Mouse (Mus musculus) lung, postnatal 0 days (tissue): ENCODE data around the gene Sh2d7. TPM values are rescaled to one million over a fixed set of nuclear protein-coding genes. Genes with fewer than 3 reads are reported as not detected.
"Not testable (repeated sequence)": the region's sequence is repeated elsewhere in the genome, so short reads cannot be mapped to it uniquely, and the experiment has no call there.

ENCODE experiments used
- ATAC-seq: fragments of 200-750 bp; cut with Nextera tagmentation; 2 replicates; pipeline ENCODE4 v1.8.0; 2017; ENCODE audit warnings: moderate library complexity
- DNase-seq: peaks from one replicate; pipeline ENCODE4 v3.0.0-alpha.2; 2016; ENCODE audit warnings: low spot score
- H3K27ac ChIP-seq: fragments of 300-500 bp; sonication (generic); 2 replicates; pipeline ENCODE4 v1.5.1; 2014; ENCODE audit warnings: antibody characterized with exemption, mild to moderate bottlenecking, low read length, mixed read lengths
- H3K27me3 ChIP-seq: fragments of 300-500 bp; sonication (generic); replicated peaks from 2 replicates; pipeline ENCODE4 v1.6.1; 2014; ENCODE audit warnings: low read length, mixed read lengths; ENCODE audit not compliant: insufficient read depth
- H3K36me3 ChIP-seq: fragments of 300-500 bp; sonication (generic); 2 replicates; pipeline ENCODE4 v1.6.1; 2014; ENCODE audit warnings: low read length, mixed read lengths; ENCODE audit not compliant: insufficient read depth
- H3K4me1 ChIP-seq: fragments of 300-500 bp; sonication (generic); 2 replicates; pipeline ENCODE4 v1.6.1; 2014; ENCODE audit warnings: antibody characterized with exemption, low read depth, low read length, mixed read lengths; ENCODE audit not compliant: insufficient read depth
- H3K4me2 ChIP-seq: fragments of 300-500 bp; sonication (generic); replicated peaks from 2 replicates; pipeline ENCODE4 v1.6.1; 2014; ENCODE audit warnings: low read depth, mild to moderate bottlenecking, low read length, moderate library complexity, mixed read lengths
- H3K4me3 ChIP-seq: fragments of 300-500 bp; sonication (generic); 2 replicates; pipeline ENCODE4 v1.5.1; 2014; ENCODE audit warnings: low read depth, low read length
- H3K9ac ChIP-seq: fragments of 300-500 bp; sonication (generic); replicated peaks from 2 replicates; pipeline ENCODE4 v1.6.1; 2014; ENCODE audit warnings: low read depth, mild to moderate bottlenecking
- H3K9me3 ChIP-seq: fragments of 300-500 bp; sonication (generic); 2 replicates; pipeline ENCODE4 v1.6.1; 2016; ENCODE audit warnings: low read length, mixed read lengths
- CTCF ChIP-seq: IDR thresholded peaks from 2 replicates; pipeline ENCODE4 v1.5.1; 2016; ENCODE audit warnings: antibody characterized with exemption, mild to moderate bottlenecking
- EP300 ChIP-seq: IDR thresholded peaks from 2 replicates; pipeline ENCODE4 v1.6.1; 2016; ENCODE audit warnings: antibody characterized with exemption, mild to moderate bottlenecking, control low read depth
- WGBS: fragments of 180-500 bp; shearing (Covaris S2); extraction: QIAGEN DNeasy Blood & Tissue Kit; methylation state at CpG from one replicate; pipeline ENCODE4 v1.1.7; 2014; 5-methylcytosine and 5-hydroxymethylcytosine counted together
- polyA plus RNA-seq: library from polyadenylated mRNA; unstranded; fragments of >200 nt; fragmentation: Nextera tagmentation; extraction: Ambion mirVana; gene quantifications from 2 replicates; pipeline ENCODE4 v1.2.1, GENCODE M21; 2015

The Sh2d7 gene
- polyA plus RNA-seq, 1 experiment from 2014 or later, result not detected

GRCm38 (mm10) chr9:54566958-54567357 is 28.2 kb downstream of the Sh2d7 start:
- peak; percentile 90 for DNase-seq
- H3K27me3 ChIP-seq, result no peaks in the 10 kb centered on the region
- peaks cover 3% of the 10 kb centered on the region; the same call in 1 of the 2 replicates for H3K4me1 ChIP-seq
- H3K9me3 ChIP-seq, result no peaks in the 10 kb centered on the region
- 31% methylated on average over 4 of the region's 4 CpGs for WGBS
- no peak overlapping the region for H3K9ac ChIP-seq
- H3K27ac ChIP-seq, result peak overlapping the region; percentile 54
- H3K4me2 ChIP-seq, result no peak overlapping the region
- H3K36me3 ChIP-seq, result no peaks in the 10 kb centered on the region
- ATAC-seq, result peak; percentile 95
- peak; percentile 91 for TF ChIP-seq EP300
- TF ChIP-seq CTCF, result no peak
- no peak overlapping the region for H3K4me3 ChIP-seq

GRCm38 (mm10) chr9:54568732-54569131 is 29.9 kb downstream of the Sh2d7 start:
- no peaks in the 10 kb centered on the region for H3K36me3 ChIP-seq
- no peak overlapping the region for H3K4me3 ChIP-seq
- peak; percentile 31 for TF ChIP-seq CTCF
- no peak for TF ChIP-seq EP300
- H3K27me3 ChIP-seq, result no peaks in the 10 kb centered on the region
- no peak overlapping the region for H3K4me2 ChIP-seq
- ATAC-seq, result peak; percentile 18; the same call in 1 of the 2 replicates
- H3K9me3 ChIP-seq, result no peaks in the 10 kb centered on the region
- peaks cover 3% of the 10 kb centered on the region; the same call in 1 of the 2 replicates for H3K4me1 ChIP-seq
- 32% methylated on average over 2 of the region's 2 CpGs for WGBS
- H3K9ac ChIP-seq, result no peak overlapping the region
- DNase-seq, result peak; percentile 52
- H3K27ac ChIP-seq, result no peak overlapping the region

DNA sequence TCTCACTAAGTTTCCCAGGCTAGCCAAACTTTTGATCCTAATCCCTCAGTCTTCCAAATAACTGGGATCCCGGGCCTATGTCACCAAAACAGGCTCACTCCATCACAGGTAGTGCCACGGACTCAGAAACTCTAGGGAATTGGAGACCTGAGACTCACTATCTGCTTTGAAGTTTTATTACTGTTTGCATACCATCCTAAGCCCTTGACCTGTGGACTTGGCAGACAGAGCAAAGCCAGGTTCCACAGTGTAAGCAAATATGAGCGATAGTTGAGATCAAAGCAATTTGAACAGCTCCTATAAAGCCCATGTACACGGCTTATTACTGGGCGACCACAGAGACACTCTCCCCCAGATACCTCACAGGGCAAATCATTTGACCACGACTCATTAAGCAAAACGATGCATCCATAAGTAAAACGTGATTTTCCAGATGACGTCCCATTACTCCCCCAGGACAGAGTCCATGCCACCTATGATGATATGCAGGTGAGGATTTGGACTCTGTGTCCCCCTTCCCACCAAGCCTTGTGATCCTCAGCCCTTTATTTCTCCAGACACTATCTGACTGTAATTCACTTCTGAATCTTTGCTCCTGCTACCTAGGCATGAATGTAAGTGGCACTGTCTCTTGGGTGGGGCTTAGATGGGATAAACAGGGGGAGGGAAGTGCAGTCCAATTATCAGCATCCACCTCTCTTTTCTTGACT is 32.5 kb downstream of the Sh2d7 start:
- ATAC-seq, result no peak
- Histone ChIP-seq H3K9me3 (no peaks in the 10 kb centered on the region), H3K9ac (no peak overlapping the region), H3K4me2 (no peak overlapping the region), H3K27me3 (no peaks in the 10 kb centered on the region), H3K27ac (no peak overlapping the region), H3K4me3 (no peak overlapping the region), H3K36me3 (no peaks in the 10 kb centered on the region), H3K4me1 (peaks cover 3% of the 10 kb centered on the region; the same call in 1 of the 2 replicates)
- TF ChIP-seq CTCF, result no peak
- TF ChIP-seq EP300, result no peak
- WGBS, result 44% methylated on average over 9 of the region's 9 CpGs
- DNase-seq, result no peak

DNA sequence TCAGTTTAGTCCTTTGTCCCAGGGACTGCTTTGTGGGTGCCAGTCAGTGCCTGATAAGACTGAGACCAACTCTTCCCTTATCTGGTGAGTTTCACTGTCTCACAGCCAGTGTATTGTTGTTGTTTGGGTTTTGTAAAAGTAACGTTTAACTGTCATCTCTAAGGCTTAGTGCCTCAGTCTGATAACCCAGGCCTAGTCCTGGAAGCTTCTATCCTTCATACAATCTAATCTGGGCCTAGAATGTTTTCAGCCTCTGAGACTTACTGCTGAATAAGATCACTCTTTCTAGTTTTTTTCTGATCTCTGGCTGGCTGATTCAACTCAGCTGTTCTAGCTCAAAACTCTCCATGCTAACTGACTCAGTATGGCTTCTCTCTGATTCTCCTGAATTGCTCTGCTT is 44.9 kb downstream of the Sh2d7 start:
- H3K4me2 ChIP-seq, result no peak overlapping the region
- DNase-seq (no peak), ATAC-seq (no peak)
- no peaks in the 10 kb centered on the region for H3K9me3 ChIP-seq
- H3K4me1 ChIP-seq, result peaks cover 9% of the 10 kb centered on the region; the same call in 1 of the 2 replicates
- 46% methylated on average over 1 of the region's 1 CpGs for WGBS
- H3K4me3 ChIP-seq, result no peak overlapping the region
- no peak for TF ChIP-seq CTCF
- no peak for TF ChIP-seq EP300
- no peaks in the 10 kb centered on the region for H3K36me3 ChIP-seq
- H3K27ac ChIP-seq, result no peak overlapping the region
- H3K9ac ChIP-seq, result no peak overlapping the region
- H3K27me3 ChIP-seq, result no peaks in the 10 kb centered on the region

DNA sequence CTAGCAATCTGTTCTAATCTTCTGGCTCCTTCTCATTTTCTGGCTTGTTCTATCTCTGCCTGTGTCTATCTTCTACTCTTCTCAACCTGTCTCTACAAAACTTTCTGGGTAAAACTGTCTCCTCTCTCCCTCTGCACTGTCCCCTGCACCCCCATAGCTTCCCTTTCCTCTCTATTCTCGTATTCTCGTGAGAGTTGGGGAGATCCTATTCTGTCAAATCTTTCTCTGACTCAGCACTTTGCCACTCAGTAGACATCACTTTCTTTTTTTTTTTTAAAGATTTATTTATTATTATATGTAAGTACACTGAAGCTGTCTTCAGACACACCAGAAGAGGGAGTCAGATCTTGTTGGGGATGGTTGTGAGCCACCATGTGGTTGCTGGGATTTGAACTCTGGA is 45.3 kb downstream of the Sh2d7 start:
- DNase-seq, H3K4me3 ChIP-seq, H3K9me3 ChIP-seq, H3K9ac ChIP-seq, H3K27me3 ChIP-seq, H3K4me2 ChIP-seq, H3K36me3 ChIP-seq, ATAC-seq, H3K27ac ChIP-seq, H3K4me1 ChIP-seq: not testable (repeated sequence)
- 67% methylated on average over 2 of the region's 2 CpGs for WGBS

DNA sequence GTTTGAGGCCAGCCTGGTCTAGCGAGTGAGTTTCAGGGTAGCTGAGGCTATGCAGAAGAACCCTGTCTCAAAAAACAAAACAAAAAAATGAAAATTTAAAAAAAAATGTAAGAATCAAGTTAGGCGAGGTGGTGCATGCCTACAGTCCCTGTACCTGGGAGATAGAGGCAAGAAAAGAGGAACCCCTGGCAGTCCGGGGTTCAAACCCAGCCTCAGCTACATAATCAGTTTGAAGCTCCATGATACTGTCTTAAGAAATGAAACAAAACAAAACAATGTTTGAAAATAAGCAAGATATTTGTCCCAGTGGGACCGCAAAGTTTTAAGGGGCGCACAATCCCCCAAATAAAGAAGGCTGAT is 47.0 kb downstream of the Sh2d7 start:
- Histone ChIP-seq H3K36me3 (no peaks in the 10 kb centered on the region), H3K4me2 (peak overlapping the region; percentile 99), H3K9me3 (no peaks in the 10 kb centered on the region), H3K27ac (no peak overlapping the region), H3K9ac (no peak overlapping the region), H3K4me3 (peak overlapping the region; percentile 84), H3K4me1 (peaks cover 9% of the 10 kb centered on the region; the same call in 1 of the 2 replicates), H3K27me3 (no peaks in the 10 kb centered on the region)
- ATAC-seq, result no peak
- DNase-seq, result no peak
- TF ChIP-seq EP300 (no peak), CTCF (no peak)
- 29% methylated on average over 5 of the region's 5 CpGs for WGBS
